Mouse (Mus musculus) ES-E14 (cell line): ENCODE data around the gene Slc4a10.

Source experiments
- CHD2 ChIP-seq: IDR thresholded peaks from 2 replicates; pipeline ENCODE4 v1.6.1; 2014; ENCODE audit warnings: mild to moderate bottlenecking, low read depth, low read length, inconsistent platforms
- HCFC1 ChIP-seq: IDR thresholded peaks from 2 replicates; pipeline ENCODE4 v1.6.1; 2012; ENCODE audit warnings: low read length, inconsistent platforms, borderline replicate concordance; ENCODE audit not compliant: insufficient read depth
- MAFK ChIP-seq: IDR thresholded peaks from 2 replicates; pipeline ENCODE4 v1.6.1; 2014; ENCODE audit warnings: mild to moderate bottlenecking, low read depth, low read length, inconsistent platforms; ENCODE audit not compliant: insufficient read depth
- ZC3H11A ChIP-seq: IDR thresholded peaks from 2 replicates; pipeline ENCODE4 v1.6.1; 2012; ENCODE audit warnings: low read depth, mild to moderate bottlenecking, inconsistent platforms, low read length, borderline replicate concordance
- ZNF384 ChIP-seq: IDR thresholded peaks from 2 replicates; pipeline ENCODE4 v1.6.1; 2012; ENCODE audit warnings: low read depth, low read length, inconsistent platforms

- TF ChIP-seq HCFC1 = no peak
- no peak for TF ChIP-seq CHD2
- TF ChIP-seq MAFK = no peak
- no peak for TF ChIP-seq ZC3H11A
- TF ChIP-seq ZNF384 = no peak
Observed at GRCm38 (mm10) chr2:62278779-62279178, 232.5 kb downstream of the Slc4a10 start.
